Mouse (Mus musculus) heart, postnatal 4 days (tissue): ENCODE measurements around the gene Tmem232. TPM values are rescaled to one million over a fixed set of nuclear protein-coding genes. Genes with fewer than 3 reads are reported as not detected.
"Not testable (repeated sequence)": the region's sequence is repeated elsewhere in the genome, so short reads cannot be mapped to it uniquely, and the experiment has no call there.

ENCODE experiments used
- DNase-seq: peaks from one replicate; pipeline ENCODE4 v3.0.0; 2021
- total RNA-seq, 2 experiments: library from RNA; stranded (reverse); gene quantifications; 2 replicates each; pipeline ENCODE4 v1.2.3; 2021

Tmem232 gene
- total RNA-seq = under 1 TPM in 1 of 2 experiments, not detected in 1; 0.14 TPM

DNA sequence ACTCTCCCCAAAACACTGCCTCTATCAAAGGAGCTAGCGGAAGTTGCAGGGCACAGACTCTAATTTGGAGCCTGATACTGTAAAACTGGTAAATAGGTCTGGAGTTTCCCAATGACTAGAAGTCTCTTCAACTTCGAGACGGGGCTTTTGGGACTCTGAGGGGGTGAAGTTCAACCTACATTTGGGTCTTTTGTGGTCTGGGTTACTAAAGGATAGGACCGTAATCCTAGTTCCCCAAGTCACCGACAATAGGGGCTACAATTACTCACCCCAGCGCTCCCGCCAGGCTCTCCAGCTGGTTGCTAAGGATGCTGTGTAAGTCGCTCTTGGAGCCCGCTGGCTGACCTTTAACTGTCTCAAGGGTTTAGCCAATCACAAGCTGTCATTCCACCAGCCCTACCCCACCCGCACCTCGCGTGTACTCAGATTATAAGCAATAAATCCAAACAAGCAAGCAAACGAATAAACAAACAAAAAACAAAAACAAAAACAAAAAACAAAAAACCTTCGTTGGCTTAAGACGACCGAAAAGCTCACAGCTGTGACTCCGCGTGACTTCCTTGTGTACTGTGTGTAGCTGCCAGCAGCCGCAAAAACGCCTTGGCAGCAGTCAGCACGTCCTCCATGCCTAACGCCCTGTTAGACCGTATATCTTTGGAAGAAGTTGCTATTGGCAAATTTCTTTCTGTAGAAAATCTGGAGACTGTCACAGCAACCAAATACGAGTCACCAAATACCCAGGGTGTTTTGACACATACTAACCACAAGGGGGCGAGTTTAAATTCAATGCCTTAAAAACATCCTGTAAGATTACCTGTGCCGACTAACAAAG is at the start of gene Tmem232:
TSS of gene Tmem232 (minus strand) at position 342 of the 832 bp plus-strand sequence.
- DNase-seq = peak; percentile 54

DNA sequence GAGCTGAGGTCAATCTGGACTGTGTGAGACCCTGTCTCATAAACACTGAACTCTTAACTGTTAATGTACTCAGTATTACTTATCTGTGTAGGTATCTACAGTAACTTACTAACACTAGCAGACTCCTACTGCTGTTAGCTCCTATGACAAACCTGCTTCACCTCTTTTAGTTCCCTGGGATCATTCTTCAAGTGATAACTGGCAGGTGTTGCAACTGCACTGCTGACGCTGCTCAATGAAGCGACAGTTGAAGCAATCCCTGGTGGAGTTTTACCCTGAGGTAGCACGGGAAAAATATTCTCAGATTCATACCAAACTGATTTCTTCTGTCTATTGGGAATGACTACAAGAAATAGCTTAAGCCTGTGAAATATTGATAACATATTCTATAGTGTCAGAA is 46.3 kb upstream of the Tmem232 start:
- no peak for DNase-seq

DNA sequence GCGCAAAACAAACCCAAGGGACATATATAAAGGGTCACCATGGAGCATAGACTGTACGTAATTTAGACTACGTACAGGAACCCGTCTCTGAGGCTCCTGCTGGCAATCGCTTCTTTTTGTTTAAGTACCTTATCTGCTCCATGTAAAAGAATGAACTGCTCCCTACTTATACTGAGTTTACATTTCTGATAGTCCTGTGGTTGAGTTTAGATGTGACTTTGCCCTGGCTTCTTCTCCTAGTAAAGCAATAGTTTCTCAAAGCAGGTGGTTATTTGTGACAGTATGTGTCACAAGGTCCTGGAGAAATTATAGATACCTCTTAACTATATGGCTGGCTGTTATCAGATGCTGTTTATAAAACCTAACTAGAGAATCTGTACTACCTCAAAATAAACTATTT is 40.9 kb upstream of the Tmem232 start:
- DNase-seq = no peak

DNA sequence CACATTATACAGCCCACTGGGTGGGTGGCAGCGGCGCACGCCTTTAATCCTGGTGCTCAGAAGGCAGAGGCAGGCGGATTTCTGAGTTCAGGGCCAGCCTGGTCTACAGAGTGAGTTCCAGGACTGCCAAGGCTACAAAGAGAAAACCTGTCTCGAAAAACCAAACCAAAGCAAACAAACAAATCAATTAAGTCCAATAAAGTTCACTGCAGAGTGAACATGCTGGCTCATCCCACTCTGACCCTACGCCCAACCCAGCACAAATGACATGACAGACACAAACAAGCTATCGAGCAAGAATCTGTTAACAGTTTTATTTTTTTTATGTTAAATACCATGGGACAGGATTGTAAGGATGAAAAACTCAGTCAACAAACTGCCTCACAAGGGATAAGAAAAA is 39.2 kb upstream of the Tmem232 start:
- DNase-seq = no peak

DNA sequence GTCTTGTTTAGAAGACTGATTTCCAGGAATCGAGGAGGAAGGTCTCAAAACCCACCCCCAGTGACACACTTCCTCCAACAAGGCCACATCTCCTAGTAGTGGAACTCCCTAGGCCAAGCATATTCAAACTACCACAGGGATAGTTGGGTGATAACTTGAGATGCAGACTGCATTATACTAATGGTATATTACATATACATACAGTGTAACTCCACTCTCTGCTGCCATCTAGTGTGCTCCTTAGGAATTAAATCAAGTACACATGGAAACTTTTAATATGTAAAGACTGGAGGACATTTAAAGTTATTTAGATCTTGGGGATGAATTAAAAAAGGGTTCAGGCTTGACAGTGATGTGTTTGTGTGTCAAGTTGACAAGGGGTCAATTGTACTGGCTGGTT is 34.8 kb upstream of the Tmem232 start:
- DNase-seq = no peak

DNA sequence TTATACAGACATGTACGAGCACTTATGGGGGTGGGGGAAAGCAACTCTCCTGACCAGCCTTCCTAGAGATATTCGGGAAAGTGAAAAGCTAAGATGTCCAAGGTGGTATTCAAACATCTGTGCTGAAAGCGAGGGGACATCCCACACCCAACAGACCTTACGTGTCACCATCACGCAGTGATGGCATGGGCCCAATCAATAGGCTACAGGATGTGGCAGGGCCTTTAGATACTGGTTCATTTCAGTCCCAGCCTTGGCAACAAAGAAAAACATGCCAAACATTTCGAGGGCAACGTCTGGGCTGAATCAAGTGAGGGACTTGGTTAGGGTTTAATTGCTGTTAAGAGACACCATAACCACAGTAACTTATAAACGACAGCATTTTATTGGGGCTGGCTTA is 34.3 kb upstream of the Tmem232 start:
- DNase-seq = no peak

DNA sequence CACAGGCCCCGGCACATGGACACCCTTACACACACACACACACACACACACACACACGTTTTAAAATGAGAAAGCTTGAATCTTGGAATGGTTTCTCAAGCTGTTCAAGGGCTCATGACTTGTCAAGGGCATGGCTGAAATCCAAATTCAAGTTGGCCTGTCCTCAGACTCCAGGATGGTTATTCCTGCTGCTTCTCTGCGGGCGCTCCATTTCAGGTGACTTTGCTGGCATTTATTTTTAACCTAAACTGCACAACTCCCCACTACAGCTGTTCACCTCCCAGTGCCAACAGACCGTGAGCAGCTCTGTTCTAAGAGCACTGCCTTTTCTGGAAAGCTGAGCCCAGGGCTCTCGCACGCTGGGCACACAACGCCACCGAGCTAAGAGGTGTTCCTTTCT is 31.3 kb upstream of the Tmem232 start:
- DNase-seq = peak; percentile 38

DNA sequence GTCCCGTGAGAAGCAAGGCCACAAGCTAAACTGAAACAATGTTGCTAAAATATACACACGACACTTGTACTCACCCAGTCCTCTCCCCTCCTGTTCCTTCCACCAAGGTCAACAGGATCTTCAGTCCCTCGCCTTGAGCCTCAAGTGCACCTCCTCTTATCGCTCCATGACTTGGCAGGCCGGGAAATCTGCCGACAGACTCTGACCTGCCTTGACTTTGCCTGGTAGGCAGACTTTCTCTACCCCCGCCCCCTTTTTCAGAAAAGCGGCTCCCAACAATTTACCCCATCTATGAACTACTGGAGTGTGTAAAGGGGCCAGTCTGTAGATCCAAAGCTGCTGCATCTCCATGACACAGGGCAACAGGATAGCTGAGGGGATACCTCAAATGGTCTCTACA is 30.9 kb upstream of the Tmem232 start:
- no peak for DNase-seq

DNA sequence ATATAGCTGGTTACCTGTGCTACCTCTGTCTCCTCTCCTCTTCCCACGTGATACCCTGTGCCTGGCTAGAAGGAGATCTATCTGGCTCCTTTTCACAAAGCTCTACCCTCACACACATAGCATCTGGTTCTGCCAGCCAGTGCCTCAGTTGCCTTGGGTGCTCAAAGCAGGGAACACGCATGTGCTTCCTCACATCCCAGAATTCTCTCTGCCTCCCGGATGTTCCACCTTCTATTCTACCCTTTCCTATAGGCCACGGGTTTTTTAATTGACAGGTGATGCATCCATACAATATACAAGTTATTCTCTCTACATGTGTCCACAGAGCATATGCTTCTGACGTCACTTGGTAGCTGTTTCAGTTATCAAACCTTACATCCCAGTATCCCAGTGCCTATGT is 23.6 kb upstream of the Tmem232 start:
- no peak for DNase-seq

DNA sequence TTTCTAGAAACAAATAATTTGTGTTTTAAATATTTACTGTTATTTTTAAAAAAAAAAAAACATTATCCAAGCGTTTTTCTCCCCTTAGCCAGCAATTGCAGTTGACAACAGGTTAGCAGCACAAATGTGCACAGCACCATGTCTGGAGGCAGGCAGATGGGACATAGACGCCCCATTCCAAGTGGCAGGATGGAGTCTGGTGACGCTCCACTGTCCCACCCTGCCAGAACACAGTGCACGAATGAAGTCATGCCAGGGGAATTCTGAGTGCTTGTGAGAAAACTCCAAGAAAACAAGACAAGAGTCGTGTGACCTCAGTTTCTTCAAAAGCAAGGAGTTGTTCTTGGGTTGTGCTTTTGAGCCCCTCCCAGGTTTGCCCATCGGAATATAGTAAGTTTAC is 22.8 kb upstream of the Tmem232 start:
- no peak for DNase-seq

DNA sequence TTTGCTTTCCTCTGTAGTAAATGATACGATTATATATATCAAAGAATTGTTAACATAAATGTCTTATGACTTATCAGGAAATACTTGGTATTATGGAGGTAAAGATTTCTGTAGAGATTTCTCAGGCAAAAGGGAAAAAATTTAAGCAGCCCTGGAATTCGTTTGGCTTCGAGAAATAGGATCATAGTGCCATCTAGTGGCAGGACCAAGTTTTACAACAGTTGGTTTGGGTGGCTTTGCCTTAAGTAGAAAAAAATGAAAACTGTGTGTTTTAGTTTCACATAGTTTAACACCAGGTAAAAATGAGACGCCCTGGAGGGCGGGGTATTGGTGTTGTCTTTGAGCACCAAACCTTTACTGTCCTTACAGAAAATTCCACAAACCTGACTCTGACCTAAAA is 22.2 kb upstream of the Tmem232 start:
- DNase-seq = peak; percentile 81

DNA sequence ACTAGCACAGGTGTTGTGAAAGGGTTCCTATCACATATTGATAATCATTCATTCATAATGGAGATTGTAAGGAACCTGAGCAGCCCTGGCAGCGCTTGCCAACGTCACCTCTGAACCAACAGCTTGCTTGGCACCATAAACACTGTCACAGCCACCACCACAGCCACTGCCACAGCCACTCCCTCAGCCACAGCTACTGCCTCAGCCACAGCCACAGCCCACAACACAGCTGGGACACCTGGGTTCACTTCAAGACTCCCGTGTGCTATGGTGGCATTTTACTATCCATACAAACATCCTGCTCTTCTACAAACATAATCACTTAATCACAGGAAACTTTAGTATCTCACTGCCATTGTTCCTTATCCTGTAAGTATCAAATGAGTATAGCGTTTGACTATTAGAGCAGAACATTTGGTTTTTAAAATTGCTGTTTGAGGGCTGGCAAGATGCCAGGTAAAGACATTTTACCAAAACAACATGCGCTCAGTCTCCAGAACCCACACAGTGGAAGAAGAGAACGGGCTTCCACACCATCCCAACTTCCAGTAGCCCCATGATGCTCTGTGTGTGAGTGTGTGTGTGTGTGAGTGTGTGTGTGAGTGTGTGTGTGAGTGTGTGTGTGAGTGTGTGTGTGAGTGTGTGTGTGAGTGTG is 20.9 kb upstream of the Tmem232 start:
- no peak for DNase-seq

DNA sequence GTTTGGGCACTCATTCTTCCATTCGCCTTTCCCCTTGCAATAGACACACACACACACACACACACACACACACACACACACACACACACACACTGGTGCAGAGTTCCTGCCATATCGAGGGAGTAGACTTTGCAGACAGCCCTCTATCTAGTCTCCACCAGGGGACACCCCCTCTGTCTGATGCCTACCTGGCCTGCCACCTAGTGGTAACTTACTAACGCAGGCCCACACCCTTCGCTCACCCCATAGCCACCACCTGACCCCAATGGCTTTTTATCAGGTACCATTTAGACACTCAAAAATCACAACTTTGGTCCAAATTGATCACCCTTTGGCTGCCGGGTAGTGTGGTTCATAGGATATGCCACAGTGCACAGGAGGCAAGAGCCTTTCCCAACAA is 18.7 kb upstream of the Tmem232 start:
- no peak for DNase-seq

DNA sequence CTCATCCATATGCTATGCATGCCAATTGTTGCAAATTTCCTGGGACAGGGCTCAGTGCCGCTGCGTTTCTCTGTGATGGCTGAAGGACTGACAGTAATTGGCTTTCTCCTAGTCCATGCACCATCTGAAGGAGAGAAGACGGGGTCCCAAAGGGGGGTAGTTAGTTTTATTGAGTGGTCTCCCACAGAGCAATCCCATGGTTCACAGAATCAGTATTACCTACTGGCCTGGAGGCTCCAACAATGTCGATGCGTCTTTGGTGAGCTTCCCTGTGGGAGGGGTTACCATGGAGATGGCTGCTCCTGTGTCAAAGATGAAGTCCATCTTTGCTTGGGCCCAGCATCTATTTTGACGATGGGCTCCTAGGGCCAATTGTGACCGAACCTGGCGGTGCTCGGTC is 18.2 kb upstream of the Tmem232 start:
- no peak for DNase-seq

DNA sequence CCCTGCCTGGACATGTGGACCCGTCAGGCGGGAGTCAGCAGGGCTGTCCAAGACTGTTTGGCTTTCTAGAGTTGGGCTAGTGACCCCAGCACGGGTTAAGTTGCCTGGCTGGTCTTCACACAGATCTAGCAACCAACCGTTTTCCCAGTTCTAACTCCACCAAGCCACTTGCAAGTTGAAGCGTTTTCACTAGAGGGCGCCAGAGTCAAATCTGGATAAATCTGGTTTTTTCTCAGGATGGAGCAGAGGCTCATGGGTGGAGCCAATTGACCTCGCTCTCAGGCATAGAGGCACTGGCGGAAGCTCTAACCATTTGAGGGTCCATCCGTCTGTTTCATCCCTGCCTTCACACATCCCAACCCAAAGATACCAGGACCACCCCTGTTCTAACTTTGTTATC is 17.6 kb upstream of the Tmem232 start:
- peak; percentile 79 for DNase-seq

DNA sequence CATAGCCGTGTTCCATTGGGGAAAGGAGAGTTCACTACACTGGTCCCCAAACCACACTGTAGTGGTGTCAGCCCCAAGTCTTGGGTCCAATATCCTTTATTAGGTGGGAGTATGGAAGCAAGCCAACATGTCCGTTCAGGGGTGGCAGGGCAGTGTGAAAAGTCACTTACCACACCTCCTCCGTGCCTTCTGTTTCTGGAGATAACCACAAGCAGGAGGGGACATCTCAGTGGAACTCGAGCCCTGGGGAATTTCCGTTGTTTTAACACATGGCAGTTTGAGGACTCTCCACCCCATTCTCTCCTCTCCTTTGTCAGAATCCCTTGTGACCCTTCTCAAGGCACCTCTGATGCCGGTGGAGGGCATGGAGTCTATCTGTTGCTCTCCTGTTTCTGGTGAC is 16.6 kb upstream of the Tmem232 start:
- no peak for DNase-seq

DNA sequence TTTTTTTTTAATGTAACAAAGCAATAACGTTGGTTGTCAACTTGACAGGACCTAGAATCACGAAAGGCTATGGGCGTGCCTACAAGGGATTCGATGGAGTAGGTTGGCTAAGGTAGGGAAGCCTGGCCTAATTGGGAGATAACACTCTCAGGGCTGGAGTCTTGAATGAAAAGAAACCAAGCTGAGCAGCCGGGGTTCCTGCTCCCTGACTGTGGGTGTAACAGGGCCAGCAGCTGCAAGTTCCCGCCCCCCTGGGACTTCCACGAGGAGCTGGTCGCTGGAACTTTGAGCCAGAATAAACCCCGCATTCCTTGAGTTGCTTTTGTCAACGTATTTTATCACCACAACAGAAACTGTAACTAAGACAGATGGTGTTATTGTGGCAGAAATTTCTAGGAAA is 16.2 kb upstream of the Tmem232 start:
- no peak for DNase-seq

DNA sequence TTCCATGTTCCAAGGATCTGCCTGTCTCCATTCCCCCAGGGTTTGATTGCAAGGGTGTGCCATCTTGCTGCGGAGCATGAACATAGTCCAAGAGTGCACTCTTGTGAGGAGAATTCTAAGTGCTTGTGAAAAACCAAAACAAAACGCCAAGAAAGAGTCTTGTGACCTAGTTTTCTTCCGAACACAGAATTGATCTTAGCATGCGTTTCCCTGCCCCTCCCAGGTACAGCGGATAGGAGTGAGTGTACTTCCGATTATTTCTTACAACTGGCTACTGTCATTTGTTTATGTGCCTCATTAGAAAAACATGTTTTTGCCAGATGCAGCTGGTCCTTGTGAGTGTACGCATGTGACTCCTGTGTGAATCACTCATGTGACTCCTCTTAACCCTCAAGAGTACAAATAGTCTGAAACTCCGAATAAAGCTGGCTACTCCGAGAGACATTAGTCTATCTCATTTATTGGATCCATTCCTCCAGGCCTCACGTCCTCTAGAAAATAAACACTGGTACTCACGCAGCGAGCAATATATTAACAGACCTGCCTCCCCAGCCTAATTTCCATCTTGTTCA is 11.9 kb upstream of the Tmem232 start:
- no peak for DNase-seq

DNA sequence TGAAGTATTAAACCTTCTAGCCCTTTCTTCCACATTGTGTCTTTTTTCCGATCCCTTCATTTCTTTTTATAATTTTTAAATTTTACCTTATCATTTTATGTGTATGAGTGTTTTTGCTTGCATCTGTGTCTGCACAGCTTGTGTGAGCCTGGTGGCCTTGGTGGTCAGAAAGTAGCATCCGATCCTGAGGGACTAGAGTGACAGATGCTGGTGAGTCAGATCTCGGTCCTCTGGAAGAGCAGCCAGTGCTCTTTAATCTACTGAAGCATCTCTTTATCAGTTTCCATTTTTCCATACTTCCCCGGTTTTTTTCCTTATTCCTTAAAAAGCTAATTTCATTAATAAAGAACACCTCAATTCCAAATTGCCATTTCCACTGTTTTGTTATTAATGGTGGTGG is 9.8 kb upstream of the Tmem232 start:
- no peak for DNase-seq

DNA sequence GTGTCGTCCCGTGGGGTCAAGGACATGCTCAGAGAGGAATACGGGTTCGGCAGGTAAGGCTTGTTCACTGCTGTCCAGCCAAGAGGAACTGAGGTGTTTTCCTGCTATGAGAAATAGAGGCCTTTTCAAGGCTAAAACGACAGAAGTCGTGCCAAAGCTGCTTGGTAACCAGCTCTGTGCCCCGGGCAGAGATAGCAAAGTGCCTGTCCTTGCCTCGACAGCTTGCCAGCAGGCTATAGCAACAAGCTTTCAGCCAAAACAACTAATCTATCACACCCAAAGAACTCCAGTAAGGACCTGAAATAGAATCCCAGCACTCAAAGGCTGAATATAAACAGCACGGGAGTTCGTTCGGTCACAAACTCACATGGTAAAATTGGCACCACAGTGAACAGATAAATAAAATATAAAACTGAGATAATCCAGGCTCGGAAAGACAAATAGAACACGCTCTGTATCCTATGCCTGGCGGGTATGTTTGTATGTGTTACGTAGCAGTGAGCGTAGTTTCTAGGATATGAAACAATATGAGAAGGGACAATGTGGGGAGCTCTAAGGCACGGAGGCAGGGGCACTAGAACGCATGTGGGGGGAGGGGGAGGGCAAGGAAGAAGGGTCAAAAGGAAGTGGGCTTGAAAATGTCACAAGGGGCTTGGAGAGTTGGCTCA is 8.2 kb upstream of the Tmem232 start:
- DNase-seq = peak; percentile 61

DNA sequence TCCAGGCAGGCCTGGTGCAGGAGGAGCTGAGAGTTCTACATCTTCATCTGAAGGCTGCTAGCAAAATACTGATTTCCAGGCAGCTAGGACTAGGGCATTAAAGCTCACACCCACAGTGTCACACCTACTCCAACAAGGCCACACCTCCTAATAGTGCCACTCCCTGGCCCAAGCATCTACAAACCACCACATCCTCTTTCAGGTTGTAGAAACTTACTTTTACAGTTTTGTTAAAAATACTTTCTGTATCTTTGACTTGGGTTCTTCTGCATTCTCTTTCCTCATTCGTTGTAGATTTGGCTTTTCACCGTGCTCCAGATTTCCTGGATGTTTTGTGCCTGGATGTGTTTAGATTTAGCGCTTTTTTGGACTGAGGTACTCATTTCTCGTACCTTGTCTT is 5.6 kb upstream of the Tmem232 start:
- DNase-seq = not testable (repeated sequence)

DNA sequence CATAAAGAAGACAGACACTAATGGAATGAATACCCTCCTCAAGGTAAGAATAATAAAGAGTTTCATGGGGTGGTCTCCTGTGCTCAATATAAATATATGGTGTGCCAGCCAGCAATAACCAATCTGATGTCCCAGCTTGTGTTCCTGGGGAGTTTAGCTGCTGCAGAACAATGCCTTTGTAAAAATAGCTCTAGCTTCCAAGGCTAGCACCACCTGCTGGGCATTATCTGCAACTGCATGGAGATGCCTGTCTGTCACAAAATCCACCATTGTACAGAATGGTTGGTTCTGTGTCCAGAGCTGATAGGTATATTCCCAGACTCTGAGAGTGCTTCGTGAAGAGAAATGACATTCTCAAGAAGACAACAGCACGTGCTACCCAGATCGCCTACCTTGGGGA is 4.4 kb downstream of the Tmem232 start:
- peak; percentile 75 for DNase-seq

DNA sequence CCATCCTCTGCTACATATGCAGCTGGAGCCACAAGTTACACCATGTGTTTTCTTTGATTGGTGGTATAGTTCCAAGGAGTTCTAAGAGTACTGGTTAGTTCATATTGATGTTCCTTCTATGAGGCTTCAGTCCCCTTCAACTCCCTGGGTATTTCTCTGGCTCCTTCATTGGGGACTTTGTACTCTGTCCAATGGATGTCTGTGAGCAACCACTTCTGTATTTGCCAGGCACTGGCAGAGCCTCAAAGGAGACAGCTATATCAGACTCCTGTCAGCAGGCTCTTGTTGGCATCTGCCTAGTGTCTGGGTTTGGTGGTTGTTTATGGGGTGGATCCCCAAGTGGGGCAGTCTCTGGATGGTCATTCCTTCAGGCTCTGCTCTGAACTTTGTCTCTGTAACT is 8.2 kb downstream of the Tmem232 start:
- not testable (repeated sequence) for DNase-seq
